Mouse (Mus musculus) heart, postnatal 10 days (tissue): ENCODE results near the gene Epha3. TPM values are rescaled to one million over a fixed set of nuclear protein-coding genes. Genes with fewer than 3 reads are reported as not detected.
A peak's percentile ranks its signal among the peaks of the same experiment; 100 is the strongest.

Experiments
- DNase-seq, 2 experiments: peaks; one replicate each; pipeline ENCODE4 v3.0.0; 2021
- intact Hi-C: fragments of 180-260 bp; cut with DNase I; formaldehyde crosslinking; loops from one replicate; pipeline ENCODE4 v1.15.1; 2025
- total RNA-seq, 2 experiments: library from RNA; stranded (reverse); gene quantifications; 2 replicates each; pipeline ENCODE4 v1.2.3; 2021

The Epha3 gene
- total RNA-seq = 1 to 10 TPM; 1.6 to 1.9 TPM

DNA sequence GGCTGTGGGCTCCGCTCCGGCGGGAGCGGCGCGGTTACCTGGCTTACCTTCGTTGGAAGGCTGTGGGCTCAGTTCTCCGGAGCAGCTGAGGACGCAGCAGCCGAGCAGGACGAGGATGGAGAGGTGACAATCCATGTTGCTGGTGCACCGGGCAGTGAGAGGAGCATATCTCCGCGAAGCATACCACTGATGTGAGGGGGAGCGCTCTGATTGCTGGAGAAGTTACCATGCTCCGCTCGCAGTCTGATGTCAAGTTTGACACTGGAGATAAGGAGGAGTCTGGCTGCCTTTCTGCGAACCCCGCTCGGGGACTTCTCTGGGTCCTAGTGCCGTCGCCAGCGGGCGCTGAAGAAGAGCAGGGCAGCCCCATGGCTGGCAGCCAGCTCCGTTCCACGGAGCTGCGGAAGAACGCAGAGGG lies at the start of gene Epha3:
Gene Epha3 (minus strand): TSS at position 263 of the 418 bp plus-strand sequence.
- intact Hi-C loops = loop anchor here (10.0 kb wide), 2 partner anchors 849 to 919 kb away; no protein-coding TSS in a partner anchor
- peak; percentile 69 to 74 for DNase-seq

DNA sequence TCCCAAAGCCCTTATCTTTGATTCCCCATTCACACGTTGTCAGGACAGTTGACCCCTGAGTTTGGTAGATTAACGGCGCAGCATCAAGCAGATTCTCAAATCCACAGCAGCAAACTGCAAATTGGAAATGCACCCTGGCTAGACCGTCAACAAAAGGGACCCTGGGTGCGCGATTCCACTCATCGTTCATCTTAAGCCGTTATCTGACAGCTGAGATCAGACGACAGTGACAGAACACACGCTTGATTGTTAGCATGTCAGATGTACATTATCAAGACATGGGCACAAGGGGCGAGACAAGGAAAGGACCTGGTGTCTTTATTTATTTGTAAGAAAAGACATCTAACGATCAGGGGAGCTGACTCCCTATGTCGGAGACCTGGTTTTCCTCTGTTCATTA lies 39.5 kb upstream of the Epha3 start:
- DNase-seq = no peak
- intact Hi-C loops = no loop called here

DNA sequence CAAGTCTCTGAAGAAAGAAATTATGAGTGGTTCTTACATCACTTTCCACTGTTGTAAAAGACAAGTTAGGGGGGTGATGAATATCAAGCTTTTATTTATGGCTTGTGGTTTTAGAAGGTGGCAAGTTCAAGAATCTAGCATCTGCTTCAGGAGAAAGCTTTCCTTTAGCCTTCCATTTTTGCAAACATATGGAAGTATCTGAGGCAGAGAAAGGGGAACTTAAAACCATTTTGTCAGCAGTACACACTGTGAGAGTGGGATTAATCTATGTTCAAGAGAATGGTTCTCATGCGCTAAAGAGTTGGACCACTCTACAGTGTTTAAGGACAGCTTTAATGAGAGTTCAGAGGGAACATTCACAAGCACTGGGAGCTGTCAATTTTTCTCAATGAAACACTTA lies 17.2 kb upstream of the Epha3 start:
- intact Hi-C loops = no loop called here
- DNase-seq = no peak

DNA sequence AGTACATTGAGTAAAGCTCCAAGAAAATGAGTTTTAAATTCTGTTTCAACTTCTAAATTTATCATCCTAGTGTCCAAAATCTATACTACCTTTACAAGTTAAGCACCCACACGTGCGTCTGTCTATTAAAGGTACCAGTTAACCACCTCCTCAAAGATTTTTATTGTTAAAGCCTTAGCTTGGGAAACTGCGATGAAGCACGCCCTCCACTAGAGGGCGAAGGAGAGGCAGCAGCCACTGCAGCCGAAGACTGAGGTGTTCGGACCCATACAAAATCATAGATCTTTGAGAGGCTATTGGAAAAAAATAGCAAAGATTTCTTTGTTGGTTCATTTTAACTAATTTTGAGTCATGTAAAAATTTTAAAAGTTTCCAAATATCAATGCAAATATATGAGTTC lies 8.3 kb upstream of the Epha3 start:
- intact Hi-C loops = loop anchor here (5.0 kb wide), 1 partner anchor 875 kb away; no protein-coding TSS in a partner anchor
- peak; percentile 20 to 40 for DNase-seq

DNA sequence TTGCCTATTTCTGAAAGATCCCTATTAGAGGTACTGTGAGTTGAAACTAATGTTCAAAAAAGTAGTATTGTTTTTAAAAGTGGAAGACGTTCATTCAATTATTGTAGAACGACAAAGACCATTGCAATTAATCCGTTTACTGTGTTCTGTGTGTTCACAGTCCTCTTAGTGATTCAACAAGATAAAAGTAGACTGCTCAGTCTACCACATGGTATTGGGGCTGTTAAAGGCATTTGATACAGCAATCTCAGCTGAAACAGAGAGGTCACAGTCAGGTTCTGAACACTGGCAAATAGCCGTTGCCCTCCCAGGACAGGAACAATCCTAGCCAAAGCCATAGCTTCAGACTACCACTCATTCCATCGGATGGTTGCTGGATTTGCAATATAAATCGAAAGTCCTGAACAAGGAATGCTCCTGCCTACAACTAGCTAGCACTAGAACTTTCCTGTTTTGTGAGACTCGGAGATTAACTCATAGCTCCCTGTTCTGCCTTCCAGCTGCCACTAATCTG lies 545 bp upstream of the Epha3 start:
- DNase-seq = no peak
- intact Hi-C loops = loop anchor here (10.0 kb wide), 2 partner anchors 850 to 920 kb away; no protein-coding TSS in a partner anchor

DNA sequence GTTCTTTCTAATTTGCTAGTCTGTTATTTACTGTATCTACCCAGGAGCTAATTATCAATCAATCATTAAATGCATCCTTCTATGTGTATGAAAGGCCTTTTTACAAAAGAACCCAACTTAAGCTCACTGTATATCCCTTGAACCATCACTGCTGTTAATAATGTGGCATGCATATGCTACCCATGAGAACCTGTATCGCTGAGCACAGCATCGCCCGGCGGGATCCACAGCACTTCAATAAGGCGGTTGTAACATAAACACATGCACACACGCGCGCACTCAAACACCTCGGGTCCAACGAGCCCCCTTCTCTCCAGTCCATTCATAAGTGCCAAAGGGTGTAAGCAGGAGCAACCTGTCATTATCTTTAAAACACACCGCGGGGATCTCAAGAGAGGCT lies 794 bp downstream of the Epha3 start:
- intact Hi-C loops = loop anchor here (10.0 kb wide), 2 partner anchors 848 to 918 kb away; no protein-coding TSS in a partner anchor

DNA sequence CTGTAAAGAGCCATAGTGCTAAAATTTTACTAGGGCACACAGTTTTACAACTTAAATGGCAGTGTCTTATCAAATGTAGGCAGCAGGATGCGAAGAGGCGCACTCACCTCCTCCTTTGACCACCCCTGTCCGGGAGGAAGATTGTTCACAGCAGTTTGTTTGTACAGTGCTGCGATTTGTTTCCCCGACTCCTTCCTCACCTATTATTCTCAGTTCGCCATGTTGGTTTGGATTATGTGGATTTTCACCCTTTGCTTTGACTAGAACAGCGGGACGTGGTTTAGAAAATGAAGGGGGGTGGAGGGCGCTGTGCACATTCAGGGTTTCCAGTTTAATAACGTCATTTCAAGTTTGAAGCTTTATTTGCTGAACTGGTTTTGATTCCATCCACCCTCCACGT lies 6.4 kb downstream of the Epha3 start:
- intact Hi-C loops = loop anchor here (1.0 to 2.0 kb wide), 2 partner anchors 865 to 891 kb away; no protein-coding TSS in a partner anchor
- peak; percentile 29 for DNase-seq

More for the DNA sequence above, 794 bp downstream of the Epha3 start:
- peak in 1 of 2 experiments; percentile 6 for DNase-seq

DNA sequence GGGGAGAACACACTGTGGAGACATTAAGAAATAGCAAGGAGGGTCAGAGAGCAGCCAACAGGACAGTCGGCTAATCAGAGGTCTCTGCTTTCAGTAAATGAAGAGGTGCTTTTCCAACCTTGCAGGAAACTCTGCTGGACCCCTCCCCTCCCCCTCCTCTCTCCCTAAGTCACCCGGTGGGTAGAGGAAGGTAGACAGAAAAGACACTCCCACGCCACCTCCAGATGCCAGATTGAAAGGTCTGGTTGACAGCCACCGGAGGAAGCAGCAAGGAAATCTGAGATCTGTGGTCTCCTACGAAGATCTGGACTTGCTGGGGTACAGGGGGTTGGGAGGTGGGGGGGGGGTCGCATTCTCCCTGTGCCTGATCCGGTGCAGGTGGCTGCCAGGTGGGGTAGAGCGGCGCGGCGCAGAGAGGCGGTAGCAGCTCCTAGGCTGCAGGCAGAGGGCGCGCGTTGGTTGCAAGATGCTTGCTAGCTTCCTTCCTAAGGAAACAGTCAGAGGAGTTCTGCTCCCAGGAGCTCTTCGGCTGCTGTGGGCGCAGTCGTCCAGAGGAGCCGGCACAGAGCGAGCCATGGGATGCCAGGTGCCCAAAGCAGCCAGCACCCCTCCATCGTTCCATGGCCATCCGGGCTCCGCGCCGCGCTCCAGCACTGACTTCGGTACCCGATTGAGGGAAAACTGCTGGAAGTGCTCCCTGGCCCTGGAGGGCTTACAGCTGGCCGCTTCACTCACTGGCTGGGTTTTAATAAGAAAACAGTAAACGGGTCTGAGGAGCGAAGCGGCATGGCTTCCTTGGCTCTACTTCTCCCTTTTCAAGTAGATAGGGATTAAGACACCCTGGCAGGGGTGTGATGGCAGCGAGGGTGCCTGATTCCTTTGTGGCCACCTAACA lies 7.1 kb downstream of the Epha3 start:
- peak; percentile 73 to 81 for DNase-seq
- intact Hi-C loops = loop anchor here (1.0 to 2.0 kb wide), 2 partner anchors 866 to 891 kb away; no protein-coding TSS in a partner anchor

DNA sequence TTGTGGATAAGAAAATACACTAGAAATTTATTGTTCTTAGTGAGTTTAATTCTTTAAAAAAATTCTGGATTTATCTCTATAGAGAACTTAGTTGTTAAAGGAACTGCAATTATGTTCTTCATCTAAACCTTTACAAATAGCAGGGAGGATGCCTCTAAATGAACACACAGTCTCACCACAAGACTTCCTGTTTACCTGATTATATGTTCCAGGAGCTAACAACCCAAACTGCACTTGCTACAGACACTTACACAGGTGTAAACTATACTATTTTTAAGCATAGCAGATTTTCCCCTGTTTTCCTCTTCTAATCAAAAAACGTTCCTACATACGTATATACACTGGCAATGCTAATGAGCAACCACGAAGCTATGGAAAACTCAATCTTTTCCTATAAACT lies 13.7 kb downstream of the Epha3 start:
- DNase-seq = no peak
- intact Hi-C loops = no loop called here

DNA sequence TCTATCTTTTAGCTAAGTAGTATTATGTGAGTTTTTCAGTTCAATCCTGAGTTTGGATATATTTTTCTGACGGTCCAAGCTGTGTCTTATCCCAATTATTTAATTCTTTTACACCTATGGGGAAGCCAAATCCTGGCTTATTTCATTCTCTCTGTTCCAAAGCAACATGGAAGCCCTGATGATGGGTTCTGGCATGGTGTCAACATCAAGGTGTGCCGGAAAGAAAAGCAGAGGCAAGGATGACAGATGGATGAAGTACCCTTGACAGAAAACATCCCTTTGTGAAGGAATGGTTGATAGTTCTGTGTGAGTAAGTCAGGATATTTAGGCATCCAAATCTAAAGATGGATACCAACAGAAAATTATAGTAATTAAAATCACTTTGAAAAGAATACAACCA lies 21.1 kb downstream of the Epha3 start:
- no peak for DNase-seq
- intact Hi-C loops = no loop called here

DNA sequence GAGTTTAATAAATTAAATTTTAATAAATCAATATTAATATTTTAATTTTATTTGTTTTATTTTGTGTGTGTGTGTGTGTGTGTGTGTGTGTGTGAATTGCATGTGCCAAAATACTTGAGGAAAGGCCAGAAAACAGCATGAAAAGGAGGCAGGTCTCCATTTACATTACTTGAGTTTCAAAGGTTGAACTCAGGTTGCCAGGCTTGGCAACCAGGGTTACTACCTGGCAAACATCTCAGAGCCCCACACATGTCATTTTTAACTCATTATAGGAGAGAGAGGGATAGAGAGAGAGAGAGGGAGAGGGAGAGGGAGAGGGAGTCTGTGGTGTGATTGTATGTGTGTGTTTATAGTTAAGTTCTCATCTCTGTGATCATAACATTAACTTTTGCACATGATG lies 26.5 kb downstream of the Epha3 start:
- DNase-seq = no peak
- intact Hi-C loops = no loop called here

DNA sequence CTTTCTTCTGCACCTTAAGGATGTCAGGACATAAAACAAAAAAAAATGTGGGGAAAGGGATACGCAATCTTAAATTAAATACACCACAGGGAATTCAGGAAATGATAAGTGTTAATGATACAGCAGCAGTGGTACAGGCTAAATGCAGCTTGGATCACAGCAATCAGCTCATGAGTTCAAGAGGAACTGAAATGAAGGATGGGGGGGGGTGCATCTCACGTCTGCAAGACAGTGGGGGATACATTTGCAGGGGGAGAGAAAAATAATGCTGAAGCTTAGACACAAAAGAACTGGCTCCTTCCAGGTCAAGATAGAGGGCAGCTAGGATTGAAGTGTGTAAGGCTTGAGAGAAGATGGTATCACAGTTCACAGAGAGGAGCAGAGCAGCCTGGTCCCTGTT lies 42.8 kb downstream of the Epha3 start:
- DNase-seq = no peak
- intact Hi-C loops = no loop called here

DNA sequence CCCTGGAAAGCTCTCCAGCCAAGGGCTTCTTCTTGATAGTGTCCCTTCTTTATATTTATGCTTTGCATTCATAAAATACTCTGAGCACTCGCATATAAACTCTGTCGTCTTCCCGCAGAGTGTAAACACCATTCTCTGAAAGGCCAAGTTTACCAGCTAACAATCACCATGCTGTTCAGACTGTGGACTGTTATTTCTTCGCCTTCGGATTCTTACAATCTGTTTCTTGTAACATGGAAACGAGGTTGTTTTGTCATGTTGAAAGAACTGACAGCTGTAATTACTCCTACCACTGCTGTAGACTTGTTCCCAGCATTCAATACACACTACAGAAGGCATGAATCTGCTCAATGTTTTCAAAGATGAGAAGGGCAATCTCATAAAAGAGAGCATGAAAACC lies 46.4 kb downstream of the Epha3 start:
- intact Hi-C loops = no loop called here
- DNase-seq = peak in 1 of 2 experiments; percentile 27

DNA sequence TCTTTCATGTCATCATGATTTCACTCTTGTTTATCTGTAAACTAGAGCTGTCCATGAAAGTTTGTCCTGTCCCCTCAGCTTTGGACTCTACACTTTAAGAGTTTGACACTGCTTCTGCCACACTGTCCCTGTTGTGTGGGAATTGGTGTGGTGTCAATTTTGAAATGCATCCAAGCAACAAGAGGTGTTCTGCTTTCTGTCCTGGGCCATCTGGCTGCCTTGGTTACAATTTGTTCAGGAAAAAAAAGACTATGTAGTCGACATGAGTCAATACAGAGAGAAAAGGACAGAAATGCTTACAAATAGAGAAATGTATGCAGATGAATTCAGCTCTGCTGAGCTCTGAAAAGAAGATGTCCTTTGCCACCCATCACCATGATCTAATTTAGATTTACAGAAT lies 47.3 kb downstream of the Epha3 start:
- DNase-seq = peak; percentile 35 to 46
- intact Hi-C loops = no loop called here

DNA sequence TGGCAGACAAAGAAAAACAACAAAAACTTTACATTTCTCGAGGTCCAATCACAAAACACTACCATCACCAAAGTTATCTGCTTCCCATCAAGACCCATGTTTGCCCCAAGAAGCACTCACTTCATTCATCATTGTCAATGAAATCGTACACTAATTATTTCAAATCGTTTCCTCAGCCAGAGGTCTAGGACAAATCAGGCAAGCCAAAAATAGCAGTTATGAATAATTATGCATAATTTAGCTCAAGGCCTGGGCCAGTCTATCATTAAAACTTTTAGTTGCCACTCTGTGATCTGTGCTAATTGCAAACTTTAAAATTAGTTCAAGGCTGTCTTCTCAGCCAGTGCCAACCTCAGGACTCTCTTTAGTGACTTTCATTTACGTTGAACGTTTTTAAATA lies 54.1 kb downstream of the Epha3 start:
- DNase-seq = no peak
- intact Hi-C loops = no loop called here

DNA sequence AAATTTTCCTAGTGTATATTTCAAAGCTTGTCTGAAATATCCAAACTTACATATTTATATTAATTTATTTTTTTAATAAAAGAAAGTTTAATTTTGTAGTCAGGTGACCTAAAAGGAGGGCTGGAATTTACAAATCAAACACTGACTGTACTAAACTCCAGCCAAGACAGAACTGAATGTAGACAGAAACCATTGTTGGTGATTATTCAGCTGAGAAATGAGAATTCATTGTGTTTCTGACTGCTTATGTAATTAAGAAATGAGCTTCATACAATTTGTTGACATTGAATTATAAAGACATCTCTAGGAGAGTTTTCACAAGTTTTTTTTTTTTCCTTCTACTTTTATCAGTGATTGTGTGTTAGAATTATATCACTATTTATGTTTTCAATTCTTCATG lies 55.0 kb downstream of the Epha3 start:
- DNase-seq = no peak
- intact Hi-C loops = no loop called here

DNA sequence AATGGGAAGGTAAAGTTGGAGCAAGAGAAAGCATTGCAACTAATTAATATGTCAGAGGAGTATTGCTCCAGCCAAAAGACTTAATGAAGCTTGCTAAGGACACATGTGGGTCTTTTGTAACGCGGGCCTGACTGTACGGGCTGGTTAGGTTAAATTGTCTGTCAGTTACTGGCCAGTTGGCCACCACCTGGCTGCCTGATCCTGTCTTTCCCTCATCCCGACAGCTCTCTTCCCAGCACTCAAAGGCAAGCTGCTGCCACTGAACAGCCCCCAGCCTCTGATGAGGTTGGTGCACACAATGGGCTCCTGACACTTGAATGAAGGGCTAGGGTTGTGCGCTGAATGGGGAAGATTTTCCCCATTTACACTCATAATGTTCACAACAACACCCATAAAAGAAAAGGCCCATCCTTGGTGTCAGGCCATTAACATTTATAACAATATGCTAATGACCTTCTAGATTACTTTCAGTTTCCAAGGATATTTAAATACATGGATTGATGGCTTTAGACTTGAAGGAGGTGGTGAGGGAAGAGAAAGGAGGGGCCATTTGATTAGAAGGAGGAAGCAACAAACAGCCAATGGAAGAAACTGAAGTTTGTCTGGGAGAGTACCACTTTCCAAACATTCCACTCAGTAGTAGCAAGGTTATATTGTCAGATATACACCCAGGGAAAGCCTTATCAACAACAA lies 57.4 kb downstream of the Epha3 start:
- no peak for DNase-seq
- intact Hi-C loops = no loop called here

DNA sequence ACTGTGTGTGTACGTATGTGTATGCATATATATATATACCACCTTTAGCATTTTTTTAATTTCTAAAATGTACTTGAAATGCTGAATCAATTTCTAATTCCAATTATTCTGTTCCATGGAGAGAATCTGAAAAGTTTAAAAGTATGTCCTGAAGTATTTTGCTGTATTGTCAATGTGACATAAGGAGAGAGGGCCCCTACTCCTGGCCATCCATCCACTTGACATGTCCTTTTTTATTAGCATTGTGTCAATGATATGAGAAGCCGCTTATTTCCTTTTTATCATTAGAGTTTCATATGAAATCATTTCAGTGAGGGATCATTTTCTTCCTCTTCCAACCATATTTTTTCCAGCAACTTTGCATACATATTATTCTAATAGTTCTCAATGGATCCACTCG lies 58.0 kb downstream of the Epha3 start:
- intact Hi-C loops = no loop called here
- no peak for DNase-seq

DNA sequence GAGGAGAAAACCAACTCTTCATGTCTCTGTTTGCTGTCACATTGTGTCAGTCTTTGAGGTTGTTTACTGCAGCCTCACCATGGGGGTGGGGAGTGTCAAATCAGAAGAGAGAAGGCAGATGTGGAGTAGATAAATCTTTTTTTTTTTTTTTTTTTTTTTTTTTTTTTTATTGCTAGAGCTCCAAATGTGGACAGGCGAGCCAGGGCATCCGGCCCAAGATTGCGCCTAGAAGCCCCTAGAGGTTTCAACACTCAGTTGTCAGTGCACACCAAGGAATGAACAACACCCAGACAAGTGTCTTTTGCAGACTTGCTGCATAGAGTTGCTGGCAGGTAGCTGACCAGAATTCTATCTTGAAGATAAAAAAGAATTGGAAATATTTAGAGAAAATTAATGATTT lies 62.5 kb downstream of the Epha3 start:
- DNase-seq = peak; percentile 23 to 26

DNA sequence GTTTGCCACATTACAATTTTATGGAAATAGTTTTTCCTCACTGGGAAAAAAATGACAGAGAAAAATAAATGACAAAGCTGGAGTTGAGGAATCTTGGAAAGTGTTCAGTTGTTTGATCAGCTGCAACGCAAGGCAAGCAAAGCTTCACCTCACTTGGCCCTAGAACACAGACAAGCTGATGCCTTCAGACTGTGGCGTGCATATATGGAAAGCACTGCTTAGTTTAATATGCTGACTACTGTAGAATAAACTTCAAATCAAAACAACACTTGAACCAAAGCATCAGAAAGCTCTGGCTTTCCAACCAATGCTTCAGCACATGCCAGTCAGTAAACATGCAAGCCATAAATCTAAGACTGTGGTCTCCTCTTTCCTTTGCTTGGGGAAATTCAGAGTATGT lies 65.6 kb downstream of the Epha3 start:
- intact Hi-C loops = no loop called here
- DNase-seq = no peak

More for the DNA sequence above, 62.5 kb downstream of the Epha3 start:
- intact Hi-C loops = no loop called here

DNA sequence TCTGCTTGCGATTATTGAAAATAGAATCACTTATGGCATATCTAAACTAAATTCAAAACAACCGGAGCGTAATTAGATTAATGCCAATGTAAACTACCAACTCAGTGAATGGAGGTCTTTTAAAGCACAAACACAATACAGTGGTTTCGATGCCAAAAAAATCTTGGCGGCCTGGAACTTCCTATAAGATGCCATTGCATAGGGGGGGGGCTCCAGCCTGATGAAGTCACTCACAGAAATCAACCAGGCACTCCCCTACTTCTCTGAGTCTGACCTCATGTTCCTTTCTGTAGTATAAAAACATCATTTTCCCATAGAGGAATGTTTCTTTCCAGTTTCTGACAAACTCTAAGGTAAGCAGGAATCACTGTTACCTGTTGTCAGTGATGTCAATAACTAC lies 69.7 kb downstream of the Epha3 start:
- intact Hi-C loops = no loop called here
- no peak for DNase-seq
